ENCODE assay signal across 23 mouse cellular contexts in genomic region chr4:153848274-153848673, GRCm38 (mm10).
DNase-seq lines count a peak whose midpoint lies in the region; ATAC-seq and TF ChIP-seq lines count a peak whose summit lies in the region.
"Had no signal": no experiment of that assay in that cellular context is flagged by ENCODE, and none has a peak within 500 bp of the region (broad histone marks: within the 10 kb centered on the region; RNA-seq: fewer than 3 reads in every experiment).

No protein-coding gene starts in this region.

- no peaks in the 10 kb centered on the region for H3K4me1 ChIP-seq in kidney, embryonic 16.5 days (ENCODE audit: insufficient read depth, low read length)
- no peaks in the 10 kb centered on the region for H3K4me1 ChIP-seq in midbrain, postnatal 0 days (ENCODE audit: insufficient read depth, low read length)
- H3K4me1 ChIP-seq in midbrain, embryonic 13.5 days (replicated peaks) = peaks cover 15% of the 10 kb centered on the region
- H3K4me1 ChIP-seq: heart, embryonic 10.5 days; limb, embryonic 12.5 days had no signal

- H3K4me2 ChIP-seq in kidney, embryonic 16.5 days (replicated peaks; ENCODE audit: low read depth, low read length) = no peak overlapping the region
- H3K4me2 ChIP-seq in midbrain, postnatal 0 days (ENCODE audit: low read depth, low read length, poor library complexity, severe bottlenecking) = no peak overlapping the region
- H3K4me2 ChIP-seq in midbrain, embryonic 13.5 days (replicated peaks) = no peak overlapping the region
- H3K4me2 ChIP-seq: limb, embryonic 12.5 days; liver, embryonic 11.5 days; midbrain, embryonic 15.5 days had no signal

- peaks cover 5% of the 10 kb centered on the region; the same call in 1 of the 2 replicates for H3K27me3 ChIP-seq in kidney, embryonic 16.5 days (ENCODE audit: insufficient read depth, low read length)
- H3K27me3 ChIP-seq in midbrain, postnatal 0 days (ENCODE audit: insufficient read depth, low read length) = no peaks in the 10 kb centered on the region
- no peaks in the 10 kb centered on the region for H3K27me3 ChIP-seq in midbrain, embryonic 13.5 days
- H3K27me3 ChIP-seq: midbrain, embryonic 15.5 days had no signal

- TF ChIP-seq CTCF in midbrain, postnatal 0 days (IDR thresholded peaks at IDR 0.05) = peak; percentile 65

- H3K27ac ChIP-seq in kidney, embryonic 16.5 days (ENCODE audit: low read length) = no peak overlapping the region
- H3K27ac ChIP-seq in midbrain, postnatal 0 days (ENCODE audit: low read depth, low read length) = no peak overlapping the region
- H3K27ac ChIP-seq in midbrain, embryonic 13.5 days = no peak overlapping the region
- H3K27ac ChIP-seq: heart, embryonic 10.5 days; limb, embryonic 12.5 days had no signal

- WGBS in kidney, embryonic 16.5 days = 67% methylated on average over 3 of the region's 3 CpGs
- 76% methylated on average over 3 of the region's 3 CpGs for WGBS in midbrain, postnatal 0 days
- 63% methylated on average over 3 of the region's 3 CpGs for WGBS in midbrain, embryonic 13.5 days

- intact Hi-C loops in left cerebral cortex, postnatal 14 days (cut with DNase I) = no loop called here

- H3K9me3 ChIP-seq in kidney, embryonic 16.5 days (ENCODE audit: low read length) = no peaks in the 10 kb centered on the region
- H3K9me3 ChIP-seq in midbrain, postnatal 0 days (ENCODE audit: low read length) = no peaks in the 10 kb centered on the region
- no peaks in the 10 kb centered on the region for H3K9me3 ChIP-seq in midbrain, embryonic 13.5 days
- H3K9me3 ChIP-seq: heart, embryonic 10.5 days; limb, embryonic 12.5 days; midbrain, embryonic 15.5 days had no signal

- DNase-seq in embryo, embryonic 10.5 days (ENCODE audit: low spot score) = peak; percentile 4
- DNase-seq in embryo, embryonic 11 days = no peak
- DNase-seq in kidney, adult 9 months = peak; percentile 5
- peak; percentile 46 for DNase-seq in midbrain, postnatal 0 days (ENCODE audit: low spot score)
- DNase-seq in left cerebral cortex, postnatal 14 days (ENCODE audit: low spot score in 2 of 2) = no peak
- DNase-seq in cerebellum, postnatal 36 days = no peak
- DNase-seq: adrenal gland, adult 2 months; cerebellum, adult 18-20 months; cerebellum, postnatal 14 days; gastrocnemius, postnatal 10 days; heart, postnatal 4 days; kidney, adult 18-20 months; kidney, postnatal 14 days; layer of hippocampus, postnatal 36 days; liver, postnatal 0 days; lung, postnatal 10 days had no signal

- no peak overlapping the region for H3K4me3 ChIP-seq in kidney, embryonic 16.5 days (ENCODE audit: low read length)
- no peak overlapping the region for H3K4me3 ChIP-seq in midbrain, postnatal 0 days (ENCODE audit: low read depth, low read length)
- H3K4me3 ChIP-seq in midbrain, embryonic 13.5 days (replicated peaks) = no peak overlapping the region
- H3K4me3 ChIP-seq: heart, embryonic 10.5 days; limb, embryonic 12.5 days; midbrain, embryonic 15.5 days had no signal

- no peak overlapping the region for H3K9ac ChIP-seq in kidney, embryonic 16.5 days (replicated peaks; ENCODE audit: low read length)
- H3K9ac ChIP-seq in midbrain, postnatal 0 days (replicated peaks; ENCODE audit: low read length, poor library complexity, severe bottlenecking) = no peak overlapping the region
- no peak overlapping the region for H3K9ac ChIP-seq in midbrain, embryonic 13.5 days (replicated peaks)
- H3K9ac ChIP-seq: limb, embryonic 12.5 days; liver, postnatal 0 days; midbrain, embryonic 15.5 days had no signal

- ATAC-seq in kidney, embryonic 16.5 days (ENCODE audit: low FRiP score, low TSS enrichment) = no peak
- ATAC-seq in midbrain, postnatal 0 days (ENCODE audit: low FRiP score) = no peak
- ATAC-seq in midbrain, embryonic 13.5 days = no peak
- ATAC-seq: hindbrain, embryonic 16.5 days; liver, postnatal 0 days; midbrain, embryonic 15.5 days had no signal

- H3K36me3 ChIP-seq in kidney, embryonic 16.5 days (ENCODE audit: insufficient read depth, low read length) = no peaks in the 10 kb centered on the region
- H3K36me3 ChIP-seq in midbrain, postnatal 0 days (ENCODE audit: insufficient read depth, low read length) = no peaks in the 10 kb centered on the region
- no peaks in the 10 kb centered on the region for H3K36me3 ChIP-seq in midbrain, embryonic 13.5 days
- H3K36me3 ChIP-seq: heart, embryonic 10.5 days; limb, embryonic 12.5 days; midbrain, embryonic 15.5 days had no signal

Comparison
In these comparisons a context has a peak if more than half of its experiments do, and no peak if none do; other contexts are left out.
1. DNase-seq: peak in embryo, embryonic 10.5 days (single experiment), kidney, adult 9 months (single experiment) and midbrain, postnatal 0 days (single experiment); none in embryo, embryonic 11 days (single experiment), left cerebral cortex, postnatal 14 days (0 of 2) and cerebellum, postnatal 36 days (0 of 2).